8 mouse cellular contexts compared by ENCODE assay signal in genomic region chr2:119327102-119327480, GRCm38 (mm10). TPM values are rescaled to one million over a fixed set of nuclear protein-coding genes. Genes with fewer than 3 reads are reported as not detected.
A peak's percentile ranks its signal among the peaks of the same experiment; 100 is the strongest.
DNase-seq lines count a peak whose midpoint lies in the region; ATAC-seq and TF ChIP-seq lines count a peak whose summit lies in the region.

No protein-coding gene starts in this region.

- no peak for TF ChIP-seq POLR2A in kidney, adult 2 months (IDR thresholded peaks at IDR 0.05; ENCODE audit: low read depth, low read length)

- ATAC-seq in lung, embryonic 14.5 days (ENCODE audit: insufficient read depth): no peak

- peak; percentile 73 for DNase-seq in gastrocnemius, adult 2 months
- no peak for DNase-seq in gastrocnemius, adult 8-10 months (ENCODE audit: low spot score in 2 of 2)
- DNase-seq in cerebellum, postnatal 25 days: peak; percentile 78 to 86
- DNase-seq in heart, adult 9 months (ENCODE audit: low spot score in 2 of 2): peak; percentile 82 to 85
- DNase-seq in kidney, adult 2 months: peak; percentile 89
- DNase-seq in lung, embryonic 14.5 days: peak; percentile 78
- DNase-seq in right cerebral cortex, postnatal 14 days: peak; percentile 45
- DNase-seq in natural killer cell, adult 2 months (ENCODE audit: low spot score in 2 of 2): no peak

- no peaks in the 10 kb centered on the region for H3K27me3 ChIP-seq in kidney, adult 2 months (replicated peaks; ENCODE audit: control insufficient read depth, insufficient read depth, low read length)
- peaks cover 74% of the 10 kb centered on the region for H3K27me3 ChIP-seq in lung, embryonic 14.5 days (ENCODE audit: insufficient read depth, low read length)

- peak; percentile 56 for TF ChIP-seq CTCF in gastrocnemius, adult 2 months (IDR thresholded peaks at IDR 0.05)
- TF ChIP-seq CTCF in kidney, adult 2 months (conservative IDR thresholded peaks at IDR 0.05; ENCODE audit: insufficient read depth, insufficient read length, low read depth, low read length): peak; percentile 53
- peak; percentile 66 for TF ChIP-seq CTCF in lung, embryonic 14.5 days (IDR thresholded peaks at IDR 0.05; ENCODE audit: low read depth)

- H3K4me2 ChIP-seq in lung, embryonic 14.5 days: peak overlapping the region; percentile 92

- H3K4me3 ChIP-seq in gastrocnemius, adult 2 months: peak overlapping the region; percentile 81
- H3K4me3 ChIP-seq in kidney, adult 2 months (ENCODE audit: insufficient read depth, low read depth, low read length): peak overlapping the region; percentile 63
- H3K4me3 ChIP-seq in lung, embryonic 14.5 days (ENCODE audit: low read depth, low read length): peak overlapping the region; percentile 57

- no peaks in the 10 kb centered on the region for H3K9me3 ChIP-seq in lung, embryonic 14.5 days (ENCODE audit: low read depth, low read length)

- no peaks in the 10 kb centered on the region for H3K36me3 ChIP-seq in kidney, adult 2 months (ENCODE audit: control insufficient read depth, insufficient read depth, low read length)
- H3K36me3 ChIP-seq in lung, embryonic 14.5 days (ENCODE audit: insufficient read depth): peaks cover 10% of the 10 kb centered on the region

- WGBS in kidney, adult 2 months: 1% methylated on average over 30 of the region's 30 CpGs
- WGBS in lung, embryonic 14.5 days: under 1% methylated on average over 30 of the region's 30 CpGs

- peak overlapping the region; percentile 83 for H3K27ac ChIP-seq in gastrocnemius, adult 2 months
- H3K27ac ChIP-seq in kidney, adult 2 months (ENCODE audit: insufficient read depth, low read depth, low read length): no peak overlapping the region
- H3K27ac ChIP-seq in lung, embryonic 14.5 days (ENCODE audit: low read depth): no peak overlapping the region

- no peaks in the 10 kb centered on the region for H3K4me1 ChIP-seq in kidney, adult 2 months (ENCODE audit: control insufficient read depth, insufficient read depth, low read length)
- peaks cover 23% of the 10 kb centered on the region for H3K4me1 ChIP-seq in lung, embryonic 14.5 days (ENCODE audit: insufficient read depth)

- intact Hi-C loops in gastrocnemius, adult 2 months (cut with DNase I): no loop called here

- H3K9ac ChIP-seq in lung, embryonic 14.5 days: peak overlapping the region; percentile 45

RNA-seq across cellular contexts. Expression of gene Dll4, which starts 1.5 kb away (rescaled TPM):
- 1 to 10 TPM; 3.8 to 4.8 TPM for total RNA-seq in gastrocnemius, adult 2 months (2021)
- total RNA-seq in gastrocnemius, adult 8-10 months (2022): 1 to 10 TPM; 3.3 to 5.8 (median 3.9) TPM
- polyA plus RNA-seq in kidney, adult 2 months (2012; rRNA removed): 14.6 and 15.9 TPM in 2 replicates
- 8.1 and 10.0 TPM in 2 replicates for polyA plus RNA-seq in lung, embryonic 14.5 days (2014; fragmentation: Nextera tagmentation; extraction: Ambion mirVana)

RNA-seq across cellular contexts. Expression of gene Chac1, which starts 23.9 kb away (rescaled TPM):
- 10 to 100 TPM; 30.1 to 90.4 TPM for total RNA-seq in gastrocnemius, adult 2 months (2021)
- total RNA-seq in gastrocnemius, adult 8-10 months (2022): 100 to 1,000 TPM in 1 of 4 experiments, 10 to 100 TPM in 3; 59.1 to 158 (median 73.1) TPM
- polyA plus RNA-seq in kidney, adult 2 months (2012; rRNA removed): 2.0 and 2.2 TPM in 2 replicates
- 0.64 and 0.70 TPM in 2 replicates for polyA plus RNA-seq in lung, embryonic 14.5 days (2014; fragmentation: Nextera tagmentation; extraction: Ambion mirVana)

RNA-seq across cellular contexts. Expression of gene Vps18, which starts 38.6 kb away (rescaled TPM):
- total RNA-seq in gastrocnemius, adult 2 months (2021): 10 to 100 TPM; 10.9 to 11.7 TPM
- 10 to 100 TPM; 10.8 to 12.5 (median 11.5) TPM for total RNA-seq in gastrocnemius, adult 8-10 months (2022)
- 24.0 and 27.4 TPM in 2 replicates for polyA plus RNA-seq in kidney, adult 2 months (2012; rRNA removed)
- 15.9 and 17.5 TPM in 2 replicates for polyA plus RNA-seq in lung, embryonic 14.5 days (2014; fragmentation: Nextera tagmentation; extraction: Ambion mirVana)

RNA-seq across cellular contexts. Expression of gene Rhov, which starts 56.0 kb away (rescaled TPM):
- total RNA-seq in gastrocnemius, adult 2 months (2021): not detected
- not detected for total RNA-seq in gastrocnemius, adult 8-10 months (2022)
- 5.9 and 7.8 TPM in 2 replicates for polyA plus RNA-seq in kidney, adult 2 months (2012; rRNA removed)
- 0.11 and 0.24 TPM in 2 replicates for polyA plus RNA-seq in lung, embryonic 14.5 days (2014; fragmentation: Nextera tagmentation; extraction: Ambion mirVana)

Comparison
In these comparisons a context has a peak if more than half of its experiments do, and no peak if none do; other contexts are left out.
1. DNase-seq: peak in gastrocnemius, adult 2 months (single experiment), cerebellum, postnatal 25 days (2 of 2), heart, adult 9 months (2 of 2), kidney, adult 2 months (single experiment), lung, embryonic 14.5 days (single experiment) and right cerebral cortex, postnatal 14 days (single experiment); none in gastrocnemius, adult 8-10 months (0 of 2) and natural killer cell, adult 2 months (0 of 2).
2. Peak in every context shown above with its lines, with median percentiles within 50 percentile points of each other: H3K4me3 ChIP-seq and CTCF ChIP-seq.